Mouse (Mus musculus) kidney, postnatal 0 days (tissue): ENCODE measurements around the gene Gm20605. TPM values are rescaled to one million over a fixed set of nuclear protein-coding genes. Genes with fewer than 3 reads are reported as not detected.
"Not testable (repeated sequence)": the region's sequence is repeated elsewhere in the genome, so short reads cannot be mapped to it uniquely, and the experiment has no call there.

Experiments
- ATAC-seq: fragments of 200-750 bp; cut with Nextera tagmentation; replicated peaks from 2 replicates; pipeline ENCODE4 v1.8.0; 2017; ENCODE audit warnings: low read depth, moderate number of reproducible peaks, moderate TSS enrichment, moderate library complexity; ENCODE audit not compliant: low FRiP score
- DNase-seq: peaks from one replicate; pipeline ENCODE4 v3.0.0-alpha.2; 2016; ENCODE audit warnings: low spot score
- H3K27ac ChIP-seq: fragments of 300-500 bp; sonication (generic); 2 replicates; pipeline ENCODE4 v1.5.1; 2014; ENCODE audit warnings: mild to moderate bottlenecking
- H3K27me3 ChIP-seq: fragments of 300-500 bp; sonication (generic); 2 replicates; pipeline ENCODE4 v1.6.1; 2014; ENCODE audit warnings: low read length, mixed read lengths; ENCODE audit not compliant: insufficient read depth
- H3K36me3 ChIP-seq: fragments of 300-500 bp; sonication (generic); 2 replicates; pipeline ENCODE4 v1.6.1; 2014; ENCODE audit warnings: low read length, mixed read lengths; ENCODE audit not compliant: insufficient read depth
- H3K4me1 ChIP-seq: fragments of 300-500 bp; sonication (generic); replicated peaks from 2 replicates; pipeline ENCODE4 v1.6.1; 2014; ENCODE audit warnings: antibody characterized with exemption, low read length, mixed read lengths; ENCODE audit not compliant: insufficient read depth
- H3K4me2 ChIP-seq: fragments of 300-500 bp; sonication (generic); 2 replicates; pipeline ENCODE4 v1.6.1; 2014; ENCODE audit warnings: mild to moderate bottlenecking, low read length, moderate library complexity, mixed read lengths
- H3K4me3 ChIP-seq: fragments of 300-500 bp; sonication (generic); replicated peaks from 2 replicates; pipeline ENCODE4 v1.5.1; 2014; ENCODE audit warnings: low read depth, low read length
- H3K9ac ChIP-seq: fragments of 300-500 bp; sonication (generic); 2 replicates; pipeline ENCODE4 v1.6.1; 2014; ENCODE audit warnings: low read depth, low read length
- H3K9me3 ChIP-seq: fragments of 300-500 bp; sonication (generic); replicated peaks from 2 replicates; pipeline ENCODE4 v1.6.1; 2016; ENCODE audit warnings: low read length, inconsistent platforms, mixed read lengths
- CTCF ChIP-seq: IDR thresholded peaks from 2 replicates; pipeline ENCODE4 v1.5.1; 2016; ENCODE audit warnings: antibody characterized with exemption, low read depth, mild to moderate bottlenecking, moderate library complexity
- WGBS: fragments of 180-500 bp; shearing (Covaris S2); extraction: QIAGEN DNeasy Blood & Tissue Kit; methylation state at CpG from one replicate; pipeline ENCODE4 v1.1.7; 2014; 5-methylcytosine and 5-hydroxymethylcytosine counted together
- polyA plus RNA-seq: library from polyadenylated mRNA; unstranded; fragments of >200 nt; fragmentation: Nextera tagmentation; extraction: Ambion mirVana; gene quantifications from 2 replicates; pipeline ENCODE4 v1.2.1, GENCODE M21; 2015

The Gm20605 gene
- polyA plus RNA-seq, 1 experiment from 2014 or later = 5.3 TPM

DNA sequence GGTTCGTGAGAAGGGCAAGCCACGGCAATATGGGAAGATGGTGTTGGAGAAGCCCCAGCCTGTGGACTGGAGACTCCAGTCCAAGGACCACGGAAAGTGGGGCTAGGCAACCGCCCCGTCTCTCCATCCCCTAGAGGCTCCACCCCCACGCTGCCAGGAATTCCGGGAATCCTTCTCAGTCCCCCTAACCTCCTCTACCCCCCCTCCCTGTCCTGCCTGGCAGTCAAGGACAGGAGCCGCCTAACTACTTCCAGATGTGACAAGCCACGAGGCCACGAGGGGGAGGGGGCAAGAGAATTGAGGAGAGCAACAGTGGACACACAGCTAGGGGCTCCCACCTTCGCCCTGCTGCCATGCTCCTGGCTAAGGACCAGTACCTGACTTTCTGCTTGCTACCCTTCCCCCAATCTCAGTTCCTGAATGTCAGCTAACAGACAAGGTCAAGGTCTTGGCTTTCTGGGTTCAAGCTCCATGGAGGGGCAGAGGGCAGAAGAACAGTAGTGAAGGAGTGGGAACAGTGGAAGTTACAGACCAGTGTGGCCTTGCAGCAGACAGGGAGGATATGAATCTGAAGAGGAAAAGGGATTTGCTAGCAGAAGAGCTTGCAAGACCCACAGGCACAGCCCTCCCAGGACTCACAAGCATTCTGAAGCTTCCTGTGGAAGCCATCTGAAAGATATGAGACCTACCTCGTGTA, 18.3 kb upstream of the Gm20605 start:
- Histone ChIP-seq H3K4me1 (peaks cover 23% of the 10 kb centered on the region), H3K4me3 (peak overlapping the region; percentile 30), H3K9me3 (no peaks in the 10 kb centered on the region), H3K36me3 (no peaks in the 10 kb centered on the region), H3K27ac (peak overlapping the region; percentile 94), H3K27me3 (no peaks in the 10 kb centered on the region), H3K4me2 (peak overlapping the region; percentile 54), H3K9ac (peak overlapping the region; percentile 56)
- ATAC-seq (peak; percentile 60), DNase-seq (peak; percentile 91)
- peak; percentile 23; the same call in 1 of the 2 replicates for TF ChIP-seq CTCF
- WGBS = 7% methylated on average over 12 of the region's 12 CpGs

DNA sequence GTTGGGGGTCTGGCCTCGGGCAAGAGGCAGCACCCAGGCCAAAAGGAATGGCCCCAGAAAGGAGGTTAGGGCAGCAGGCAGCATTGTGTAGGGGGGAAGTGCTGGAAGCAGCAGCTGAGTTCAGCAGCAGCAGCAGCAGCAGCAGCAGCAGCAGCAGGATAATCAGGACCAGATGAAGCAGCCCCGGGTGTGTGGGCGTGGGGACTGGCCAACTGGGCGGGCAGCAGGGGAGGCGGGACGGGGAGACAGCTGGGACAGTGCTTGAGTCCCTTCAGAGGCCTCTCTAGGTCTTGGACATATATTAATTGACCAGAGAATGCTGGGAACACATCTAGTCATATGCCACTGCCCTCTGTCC, 17.8 kb upstream of the Gm20605 start:
- Histone ChIP-seq H3K4me2 (peak overlapping the region; percentile 54), H3K9ac (peak overlapping the region; percentile 56), H3K27ac (peak overlapping the region; percentile 94), H3K27me3 (no peaks in the 10 kb centered on the region), H3K4me3 (peak overlapping the region; percentile 30), H3K36me3 (no peaks in the 10 kb centered on the region), H3K9me3 (no peaks in the 10 kb centered on the region), H3K4me1 (peaks cover 23% of the 10 kb centered on the region)
- DNase-seq (peak; percentile 82), ATAC-seq (peak; percentile 51; the same call in 1 of the 2 replicates)
- no peak for TF ChIP-seq CTCF
- 11% methylated on average over 6 of the region's 6 CpGs for WGBS

DNA sequence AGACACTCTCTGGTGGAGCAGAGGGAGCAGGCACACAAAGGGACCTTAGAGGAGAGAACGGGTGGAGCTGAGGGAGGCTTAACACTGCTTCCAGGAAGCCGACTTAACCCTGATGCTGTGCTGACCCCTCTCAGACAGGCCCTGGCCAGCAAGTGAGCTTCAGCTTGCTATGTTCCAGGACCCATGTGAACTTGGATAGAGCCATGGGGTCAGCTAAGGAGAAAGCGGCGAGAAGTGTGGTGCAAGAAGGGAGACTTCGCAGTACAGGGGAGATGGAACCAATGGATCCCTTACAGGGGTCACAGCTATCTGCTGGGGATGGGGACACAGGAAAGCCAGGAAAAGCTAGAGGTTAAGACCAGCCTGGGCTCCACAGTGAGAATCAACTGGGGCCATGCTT, 15.9 kb upstream of the Gm20605 start:
- Histone ChIP-seq H3K4me3 (no peak overlapping the region), H3K4me1 (peaks cover 22% of the 10 kb centered on the region), H3K36me3 (no peaks in the 10 kb centered on the region), H3K9me3 (no peaks in the 10 kb centered on the region), H3K4me2 (no peak overlapping the region), H3K27me3 (no peaks in the 10 kb centered on the region), H3K27ac (peak overlapping the region; percentile 34; the same call in 1 of the 2 replicates), H3K9ac (no peak overlapping the region)
- WGBS = 69% methylated on average over 5 of the region's 5 CpGs
- DNase-seq (no peak), ATAC-seq (no peak)
- TF ChIP-seq CTCF = no peak

DNA sequence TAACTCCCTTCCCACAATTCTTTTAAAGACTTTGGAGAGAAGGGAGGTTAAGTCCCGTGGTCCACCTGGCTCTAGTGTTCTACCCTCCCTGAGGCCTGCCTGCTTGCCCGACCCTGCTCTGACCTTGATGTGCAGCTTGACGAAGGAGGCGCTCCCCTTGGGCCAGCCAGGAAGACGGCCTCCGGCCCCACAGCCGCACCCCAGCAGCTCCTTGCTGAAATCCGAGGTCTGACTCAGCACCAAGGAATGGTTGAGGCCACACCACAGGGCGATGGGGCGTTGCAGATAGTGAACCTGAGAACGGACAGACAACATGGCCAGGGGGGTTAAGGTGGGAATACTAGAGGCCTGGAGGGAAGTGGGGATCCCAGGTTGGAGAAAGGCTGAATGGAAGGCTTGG, 15.4 kb upstream of the Gm20605 start, which contains the start of gene Pcolce:
Gene Pcolce (minus strand): TSS at position 235 of the 400 bp plus-strand sequence.
- no peak within 1 kb of the TSS for H3K4me3 ChIP-seq
- DNase-seq (peak; percentile 27), ATAC-seq (0 out of 2 replicates have a peak, but pooled peaks have one; percentile 33)
- WGBS = 29% methylated on average over 11 of the region's 11 CpGs
- no peaks in the 10 kb centered on the region for H3K27me3 ChIP-seq
- H3K9ac ChIP-seq = 0 out of 2 replicates have a peak within 1 kb of the TSS, but pooled peaks have one; percentile 18
- no peaks in the 10 kb centered on the region for H3K9me3 ChIP-seq
- peak within 1 kb of the TSS; percentile 34; the same call in 1 of the 2 replicates for H3K27ac ChIP-seq
- TF ChIP-seq CTCF = no peak
- peaks cover 18% of the 10 kb centered on the region for H3K4me1 ChIP-seq
- H3K36me3 ChIP-seq = no peaks in the 10 kb centered on the region
- H3K4me2 ChIP-seq = no peak within 1 kb of the TSS

DNA sequence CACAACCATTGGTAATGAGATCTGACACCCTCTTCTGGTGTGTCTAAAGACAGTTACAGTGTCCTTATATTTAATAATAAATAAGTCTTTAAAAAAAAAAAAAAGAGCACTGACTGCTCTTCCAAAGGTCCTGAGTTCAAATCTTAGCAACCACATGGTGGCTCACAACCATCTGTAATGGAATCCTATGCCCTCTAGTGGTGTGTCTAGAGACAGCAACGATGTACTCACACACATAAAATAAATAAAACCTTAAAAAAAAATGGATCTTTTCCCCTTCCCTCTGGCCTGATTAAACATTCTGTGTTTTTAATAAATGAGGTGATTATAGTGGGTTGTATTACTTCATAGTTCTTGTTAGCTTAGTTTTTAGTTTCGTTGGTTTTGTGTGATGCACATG, 14.1 kb upstream of the Gm20605 start:
- WGBS = 93% methylated on average over 2 of the region's 2 CpGs
- H3K27ac ChIP-seq, ATAC-seq, H3K9ac ChIP-seq, DNase-seq, H3K27me3 ChIP-seq, H3K4me2 ChIP-seq, H3K4me3 ChIP-seq, H3K36me3 ChIP-seq, H3K9me3 ChIP-seq: not testable (repeated sequence)
- H3K4me1 ChIP-seq = peaks cover 15% of the 10 kb centered on the region
- TF ChIP-seq CTCF = 0 out of 2 replicates have a peak, but pooled peaks have one; percentile 28

DNA sequence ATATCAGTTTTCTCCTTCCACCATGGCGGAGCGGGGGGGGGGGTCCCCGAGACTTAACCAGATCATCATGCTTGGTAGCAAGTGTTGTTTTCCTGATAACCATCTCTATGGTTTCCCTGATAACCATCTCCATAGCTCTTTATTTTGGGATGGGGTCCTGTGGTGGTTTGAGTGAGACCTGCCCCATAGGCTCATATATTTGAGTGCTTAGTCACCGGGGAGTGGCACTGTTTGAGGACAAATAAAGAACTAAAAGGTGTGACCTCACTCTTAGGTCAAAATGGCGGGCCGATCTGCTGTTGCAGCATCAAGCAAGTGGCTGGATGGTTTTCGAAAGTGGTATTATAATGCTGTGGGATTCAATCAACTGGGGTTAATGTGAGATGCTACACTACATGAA, 13.6 kb upstream of the Gm20605 start:
- no peak overlapping the region for H3K4me3 ChIP-seq
- ATAC-seq = no peak
- H3K27me3 ChIP-seq = no peaks in the 10 kb centered on the region
- H3K9me3 ChIP-seq = no peaks in the 10 kb centered on the region
- no peak overlapping the region for H3K4me2 ChIP-seq
- DNase-seq = no peak
- no peak overlapping the region for H3K27ac ChIP-seq
- peaks cover 12% of the 10 kb centered on the region for H3K4me1 ChIP-seq
- H3K36me3 ChIP-seq = no peaks in the 10 kb centered on the region
- TF ChIP-seq CTCF = no peak
- 87% methylated on average over 7 of the region's 7 CpGs for WGBS
- H3K9ac ChIP-seq = no peak overlapping the region
